Mouse (Mus musculus) spleen, adult 2 months (tissue): ENCODE data around the gene Creb1.

Source experiments
- CTCF ChIP-seq: fragments of 200-500 bp; IDR thresholded peaks from 2 replicates; pipeline ENCODE4 v1.5.1; 2011; ENCODE audit warnings: mild to moderate bottlenecking, inconsistent platforms; ENCODE audit not compliant: insufficient read depth, insufficient read length, insufficient replicate concordance; ENCODE audit errors: extremely low read depth
- POLR2A ChIP-seq: fragments of 200-500 bp; IDR thresholded peaks from 2 replicates; pipeline ENCODE4 v1.6.1; 2011; ENCODE audit warnings: low read depth, low read length, inconsistent platforms

GRCm38 (mm10) chr1:64616881-64617714 is 84.7 kb downstream of the Creb1 start, which contains the start of gene Mettl21a:
- TF ChIP-seq CTCF: no peak
- TF ChIP-seq POLR2A: peak; percentile 62
